8 mouse cellular contexts compared by ENCODE assay signal in genomic region chr17:46888511-46889212, GRCm38 (mm10). TPM values are rescaled to one million over a fixed set of nuclear protein-coding genes. Genes with fewer than 3 reads are reported as not detected.
A peak's percentile ranks its signal among the peaks of the same experiment; 100 is the strongest.
DNase-seq lines count a peak whose midpoint lies in the region; ATAC-seq and TF ChIP-seq lines count a peak whose summit lies in the region.

No protein-coding gene starts in this region.

- no peak for ATAC-seq in forebrain, embryonic 16.5 days
- ATAC-seq in intestine, postnatal 0 days, result no peak
- ATAC-seq in midbrain, postnatal 0 days (ENCODE audit: low FRiP score), result no peak
- ATAC-seq in erythroid progenitor cell, adult 5-6 weeks (replicated peaks; ENCODE audit: low FRiP score, poor library complexity, severe bottlenecking), result no peak

- H3K9me3 ChIP-seq in forebrain, embryonic 16.5 days (ENCODE audit: control insufficient read depth, low read length), result no peaks in the 10 kb centered on the region
- H3K9me3 ChIP-seq in intestine, postnatal 0 days (ENCODE audit: control insufficient read depth), result no peaks in the 10 kb centered on the region
- no peaks in the 10 kb centered on the region for H3K9me3 ChIP-seq in midbrain, postnatal 0 days (ENCODE audit: low read length)

- H3K36me3 ChIP-seq in forebrain, embryonic 16.5 days (ENCODE audit: control insufficient read depth, insufficient read depth), result no peaks in the 10 kb centered on the region
- no peaks in the 10 kb centered on the region for H3K36me3 ChIP-seq in intestine, postnatal 0 days (ENCODE audit: control insufficient read depth, insufficient read depth)
- H3K36me3 ChIP-seq in midbrain, postnatal 0 days (ENCODE audit: insufficient read depth, low read length), result peaks cover 3% of the 10 kb centered on the region; the same call in 1 of the 2 replicates

- peak overlapping the region; percentile 78 for H3K4me2 ChIP-seq in forebrain, embryonic 16.5 days (ENCODE audit: low read length)
- H3K4me2 ChIP-seq in intestine, postnatal 0 days (replicated peaks; ENCODE audit: low read depth), result peak overlapping the region; percentile 98
- peak overlapping the region; percentile 74 for H3K4me2 ChIP-seq in midbrain, postnatal 0 days (ENCODE audit: low read depth, low read length, poor library complexity, severe bottlenecking)

- peaks cover 28% of the 10 kb centered on the region for H3K4me1 ChIP-seq in forebrain, embryonic 16.5 days (replicated peaks; ENCODE audit: control insufficient read depth, insufficient read depth, low read length)
- peaks cover 21% of the 10 kb centered on the region for H3K4me1 ChIP-seq in intestine, postnatal 0 days (replicated peaks; ENCODE audit: control insufficient read depth, insufficient read depth, low read length)
- peaks cover 16% of the 10 kb centered on the region for H3K4me1 ChIP-seq in midbrain, postnatal 0 days (ENCODE audit: insufficient read depth, low read length)

- H3K27ac ChIP-seq in forebrain, embryonic 16.5 days (ENCODE audit: low read length), result peak overlapping the region; percentile 97
- 0 out of 2 replicates have a peak overlapping the region, but pooled peaks have one; percentile 92 for H3K27ac ChIP-seq in intestine, postnatal 0 days (ENCODE audit: low read depth, low read length)
- H3K27ac ChIP-seq in midbrain, postnatal 0 days (ENCODE audit: low read depth, low read length), result peak overlapping the region; percentile 95

- no peaks in the 10 kb centered on the region for H3K27me3 ChIP-seq in forebrain, embryonic 16.5 days (replicated peaks; ENCODE audit: control insufficient read depth, insufficient read depth, low read length)
- H3K27me3 ChIP-seq in intestine, postnatal 0 days (replicated peaks; ENCODE audit: control insufficient read depth, insufficient read depth, low read length), result no peaks in the 10 kb centered on the region
- H3K27me3 ChIP-seq in midbrain, postnatal 0 days (ENCODE audit: insufficient read depth, low read length), result no peaks in the 10 kb centered on the region

- peak overlapping the region; percentile 62 for H3K4me3 ChIP-seq in forebrain, embryonic 16.5 days (replicated peaks; ENCODE audit: low read length)
- peak overlapping the region; percentile 84 for H3K4me3 ChIP-seq in intestine, postnatal 0 days (ENCODE audit: low read depth, low read length)
- peak overlapping the region; percentile 62 for H3K4me3 ChIP-seq in midbrain, postnatal 0 days (ENCODE audit: low read depth, low read length)

- TF ChIP-seq CTCF in intestine, postnatal 0 days (IDR thresholded peaks at IDR 0.05; ENCODE audit: low read depth), result peak; percentile 82
- TF ChIP-seq CTCF in midbrain, postnatal 0 days (IDR thresholded peaks at IDR 0.05), result peak; percentile 73

- H3K9ac ChIP-seq in forebrain, embryonic 16.5 days (replicated peaks; ENCODE audit: low read depth, low read length), result peak overlapping the region; percentile 85
- peak overlapping the region; percentile 71; the same call in 1 of the 2 replicates for H3K9ac ChIP-seq in intestine, postnatal 0 days (ENCODE audit: low read depth, low read length)
- peak overlapping the region; percentile 88 for H3K9ac ChIP-seq in midbrain, postnatal 0 days (replicated peaks; ENCODE audit: low read length, poor library complexity, severe bottlenecking)

- WGBS in forebrain, embryonic 16.5 days, result 34% methylated on average over 16 of the region's 16 CpGs
- WGBS in intestine, postnatal 0 days, result 43% methylated on average over 16 of the region's 16 CpGs
- WGBS in midbrain, postnatal 0 days, result 35% methylated on average over 16 of the region's 16 CpGs

- DNase-seq in right cerebral cortex, adult 18-20 months, result peak; percentile 58
- no peak for DNase-seq in right cerebral cortex, postnatal 14 days
- peak; percentile 58 for DNase-seq in c-Kit-positive CD71-positive TER-119-negative erythroid progenitor cells, embryonic 14.5 days (ENCODE audit: low read depth)
- peak; percentile 59 for DNase-seq in liver
- DNase-seq in midbrain, postnatal 0 days (ENCODE audit: low spot score), result peak; percentile 73

RNA-seq across cellular contexts. Expression of gene Tbcc, which starts 1.8 kb away (rescaled TPM):
- polyA plus RNA-seq in forebrain, embryonic 16.5 days (2015; fragmentation: Nextera tagmentation; extraction: Ambion mirVana), result 52.6 and 55.6 TPM in 2 replicates
- 40.1 and 40.2 TPM in 2 replicates for polyA plus RNA-seq in intestine, postnatal 0 days (2015; fragmentation: Nextera tagmentation; extraction: Ambion mirVana)
- 43.1 and 46.3 TPM in 2 replicates for total RNA-seq in midbrain, postnatal 0 days (2014; rRNA removed)
- 49.9 and 51.2 TPM in 2 replicates for polyA plus RNA-seq in midbrain, postnatal 0 days (2015; fragmentation: Nextera tagmentation; extraction: Ambion mirVana)
- 3.2 and 7.5 TPM in 2 replicates for total RNA-seq in erythroid progenitor cell, adult 5-6 weeks (2015; ENCODE audit: low replicate concordance)
- 1.1 and 2.7 TPM in 2 replicates for total RNA-seq in erythroid progenitor cell, adult 5-6 weeks (2017; ENCODE audit: low replicate concordance)

RNA-seq across cellular contexts. Expression of gene Prph2, which starts 21.6 kb away (rescaled TPM):
- polyA plus RNA-seq in forebrain, embryonic 16.5 days (2015; fragmentation: Nextera tagmentation; extraction: Ambion mirVana), result not detected in 2 replicates
- not detected in 2 replicates for polyA plus RNA-seq in intestine, postnatal 0 days (2015; fragmentation: Nextera tagmentation; extraction: Ambion mirVana)
- total RNA-seq in midbrain, postnatal 0 days (2014; rRNA removed), result not detected in 2 replicates
- not detected in 2 replicates for polyA plus RNA-seq in midbrain, postnatal 0 days (2015; fragmentation: Nextera tagmentation; extraction: Ambion mirVana)
- not detected in 2 replicates for total RNA-seq in erythroid progenitor cell, adult 5-6 weeks (2015; ENCODE audit: low replicate concordance)
- total RNA-seq in erythroid progenitor cell, adult 5-6 weeks (2017; ENCODE audit: low replicate concordance), result not detected in 2 replicates

RNA-seq across cellular contexts. Expression of gene Bicral, which starts 30.4 kb away (rescaled TPM):
- 8.8 and 10.0 TPM in 2 replicates for polyA plus RNA-seq in forebrain, embryonic 16.5 days (2015; fragmentation: Nextera tagmentation; extraction: Ambion mirVana)
- 2.2 and 2.6 TPM in 2 replicates for polyA plus RNA-seq in intestine, postnatal 0 days (2015; fragmentation: Nextera tagmentation; extraction: Ambion mirVana)
- 31.2 and 31.6 TPM in 2 replicates for total RNA-seq in midbrain, postnatal 0 days (2014; rRNA removed)
- 6.5 and 7.0 TPM in 2 replicates for polyA plus RNA-seq in midbrain, postnatal 0 days (2015; fragmentation: Nextera tagmentation; extraction: Ambion mirVana)
- total RNA-seq in erythroid progenitor cell, adult 5-6 weeks (2015; ENCODE audit: low replicate concordance), result 28.8 and 64.6 TPM in 2 replicates
- total RNA-seq in erythroid progenitor cell, adult 5-6 weeks (2017; ENCODE audit: low replicate concordance), result 18.7 and 68.4 TPM in 2 replicates
